Mouse (Mus musculus) midbrain, embryonic 13.5 days (tissue): Measurements from ENCODE around the gene Slc39a7. TPM values are rescaled to one million over a fixed set of nuclear protein-coding genes. Genes with fewer than 3 reads are reported as not detected.
A peak's percentile ranks its signal among the peaks of the same experiment; 100 is the strongest.

Experiments used
- ATAC-seq: fragments of 200-750 bp; cut with Nextera tagmentation; 2 replicates; pipeline ENCODE4 v1.8.0; 2017; ENCODE audit warnings: mild to moderate bottlenecking, moderate TSS enrichment, moderate library complexity
- H3K27ac ChIP-seq: fragments of 300-500 bp; sonication (generic); 2 replicates; pipeline ENCODE4 v1.5.1; 2015; ENCODE audit warnings: inconsistent platforms, mild to moderate bottlenecking, moderate library complexity
- H3K27me3 ChIP-seq: fragments of 300-500 bp; sonication (generic); 2 replicates; pipeline ENCODE4 v1.6.1; 2015; ENCODE audit warnings: mild to moderate bottlenecking, inconsistent platforms
- H3K36me3 ChIP-seq: fragments of 300-500 bp; sonication (generic); 2 replicates; pipeline ENCODE4 v1.6.1; 2015; ENCODE audit warnings: mild to moderate bottlenecking, inconsistent platforms
- H3K4me1 ChIP-seq: fragments of 300-500 bp; sonication (generic); replicated peaks from 2 replicates; pipeline ENCODE4 v1.6.1; 2015; ENCODE audit warnings: inconsistent platforms
- H3K4me2 ChIP-seq: fragments of 300-500 bp; sonication (generic); replicated peaks from 2 replicates; pipeline ENCODE4 v1.6.1; 2015; ENCODE audit warnings: moderate library complexity, mild to moderate bottlenecking, inconsistent platforms
- H3K4me3 ChIP-seq: fragments of 300-500 bp; sonication (generic); replicated peaks from 2 replicates; pipeline ENCODE4 v1.5.1; 2015; ENCODE audit warnings: mild to moderate bottlenecking, inconsistent platforms
- H3K9ac ChIP-seq: fragments of 300-500 bp; sonication (generic); replicated peaks from 2 replicates; pipeline ENCODE4 v1.6.1; 2015; ENCODE audit warnings: mild to moderate bottlenecking, inconsistent platforms
- H3K9me3 ChIP-seq: fragments of 300-500 bp; sonication (generic); 2 replicates; pipeline ENCODE4 v1.6.1; 2016; ENCODE audit warnings: mild to moderate bottlenecking, inconsistent platforms
- WGBS: fragments of 180-500 bp; shearing (Covaris S2); methylation state at CpG from one replicate; pipeline ENCODE4 v1.1.7; 2015; 5-methylcytosine and 5-hydroxymethylcytosine counted together
- polyA plus RNA-seq: library from polyadenylated mRNA; unstranded; fragments of >200 nt; fragmentation: Nextera tagmentation; extraction: Ambion mirVana; gene quantifications from 2 replicates; pipeline ENCODE4 v1.2.1, GENCODE M21; 2015

The Slc39a7 gene
- polyA plus RNA-seq, result 176 and 180 TPM in 2 replicates

GRCm38 (mm10) chr17:34031465-34032173 is at the start of gene Slc39a7, which contains the start of gene Rxrb:
Gene Slc39a7 (minus strand): TSS chr17:34031682.
Gene Rxrb (plus strand): TSS chr17:34031812.
- Histone ChIP-seq H3K36me3 (peaks cover 50% of the 10 kb centered on the region), H3K27ac (peak within 1 kb of the TSS; percentile 98), H3K9me3 (no peaks in the 10 kb centered on the region), H3K4me1 (peaks cover 61% of the 10 kb centered on the region), H3K4me2 (peak within 1 kb of the TSS; percentile 100), H3K27me3 (no peaks in the 10 kb centered on the region), H3K9ac (peak within 1 kb of the TSS; percentile 96), H3K4me3 (peak within 1 kb of the TSS; percentile 90)
- WGBS, result under 1% methylated on average over 66 of the region's 88 CpGs
- ATAC-seq, result peak; percentile 76

GRCm38 (mm10) chr17:34079621-34080020 is 48.1 kb upstream of the Slc39a7 start:
- ATAC-seq, result peak; percentile 89
- Histone ChIP-seq H3K4me3 (no peak overlapping the region), H3K4me2 (no peak overlapping the region)

GRCm38 (mm10) chr17:34079002-34079401 is 47.5 kb upstream of the Slc39a7 start:
- Histone ChIP-seq H3K27ac (no peak overlapping the region), H3K27me3 (peaks cover 14% of the 10 kb centered on the region), H3K9ac (no peak overlapping the region), H3K9me3 (no peaks in the 10 kb centered on the region), H3K36me3 (no peaks in the 10 kb centered on the region), H3K4me2 (no peak overlapping the region), H3K4me3 (no peak overlapping the region), H3K4me1 (peaks cover 13% of the 10 kb centered on the region)
- 93% methylated on average over 11 of the region's 11 CpGs for WGBS
- ATAC-seq, result no peak

More at GRCm38 (mm10) chr17:34079621-34080020, 48.1 kb upstream of the Slc39a7 start:
- Histone ChIP-seq H3K27ac (no peak overlapping the region), H3K4me1 (peaks cover 13% of the 10 kb centered on the region), H3K27me3 (peaks cover 14% of the 10 kb centered on the region), H3K9me3 (no peaks in the 10 kb centered on the region), H3K36me3 (no peaks in the 10 kb centered on the region), H3K9ac (no peak overlapping the region)
- 10% methylated on average over 5 of the region's 5 CpGs for WGBS

- Histone ChIP-seq H3K4me1 (peaks cover 10% of the 10 kb centered on the region), H3K27me3 (peaks cover 14% of the 10 kb centered on the region), H3K9me3 (no peaks in the 10 kb centered on the region), H3K4me3 (no peak overlapping the region), H3K4me2 (no peak overlapping the region), H3K36me3 (no peaks in the 10 kb centered on the region), H3K9ac (no peak overlapping the region), H3K27ac (no peak overlapping the region)
- whole genome bisulfite sequencing, result 63% methylated on average over 4 of the region's 4 CpGs
- ATAC-seq, result no peak
Measured at GRCm38 (mm10) chr17:34078148-34078547, 46.7 kb upstream of the Slc39a7 start.

GRCm38 (mm10) chr17:34077549-34077948 is 46.1 kb upstream of the Slc39a7 start:
- no peaks in the 10 kb centered on the region for H3K9me3 ChIP-seq
- no peak overlapping the region for H3K4me2 ChIP-seq
- ATAC-seq, result no peak
- peaks cover 14% of the 10 kb centered on the region for H3K27me3 ChIP-seq
- no peaks in the 10 kb centered on the region for H3K36me3 ChIP-seq
- H3K27ac ChIP-seq, result no peak overlapping the region
- no peak overlapping the region for H3K4me3 ChIP-seq
- no peak overlapping the region for H3K9ac ChIP-seq
- 0 out of 2 replicates have a peak, but pooled peaks cover 5% of the 10 kb centered on the region for H3K4me1 ChIP-seq
- 2% methylated on average over 9 of the region's 9 CpGs for WGBS

- ATAC-seq, result no peak
- Histone ChIP-seq H3K27me3 (peaks cover 14% of the 10 kb centered on the region), H3K4me2 (no peak overlapping the region), H3K27ac (no peak overlapping the region), H3K4me3 (no peak overlapping the region), H3K36me3 (no peaks in the 10 kb centered on the region), H3K9ac (no peak overlapping the region), H3K4me1 (0 out of 2 replicates have a peak, but pooled peaks cover 5% of the 10 kb centered on the region), H3K9me3 (no peaks in the 10 kb centered on the region)
- 42% methylated on average over 7 of the region's 7 CpGs for WGBS
Measured at GRCm38 (mm10) chr17:34075271-34075670, 43.8 kb upstream of the Slc39a7 start.

GRCm38 (mm10) chr17:34072091-34072490 is 40.6 kb upstream of the Slc39a7 start:
- Histone ChIP-seq H3K9ac (no peak overlapping the region), H3K4me3 (no peak overlapping the region), H3K27ac (no peak overlapping the region), H3K4me1 (0 out of 2 replicates have a peak, but pooled peaks cover 5% of the 10 kb centered on the region), H3K36me3 (no peaks in the 10 kb centered on the region), H3K27me3 (peaks cover 11% of the 10 kb centered on the region), H3K4me2 (no peak overlapping the region), H3K9me3 (no peaks in the 10 kb centered on the region)
- ATAC-seq, result no peak
- 83% methylated on average over 5 of the region's 5 CpGs for WGBS

GRCm38 (mm10) chr17:34068864-34069263 is 37.4 kb upstream of the Slc39a7 start:
- H3K9ac ChIP-seq, result no peak overlapping the region
- H3K9me3 ChIP-seq, result no peaks in the 10 kb centered on the region
- no peak overlapping the region for H3K4me2 ChIP-seq
- H3K4me3 ChIP-seq, result no peak overlapping the region
- H3K27ac ChIP-seq, result no peak overlapping the region
- H3K36me3 ChIP-seq, result peaks cover 11% of the 10 kb centered on the region
- H3K4me1 ChIP-seq, result no peaks in the 10 kb centered on the region
- no peak for ATAC-seq
- WGBS, result 57% methylated on average over 3 of the region's 3 CpGs
- H3K27me3 ChIP-seq, result no peaks in the 10 kb centered on the region

GRCm38 (mm10) chr17:34057224-34057623 is 25.7 kb upstream of the Slc39a7 start:
- no peak overlapping the region for H3K9ac ChIP-seq
- WGBS, result 84% methylated on average over 7 of the region's 7 CpGs
- ATAC-seq, result no peak

GRCm38 (mm10) chr17:34047404-34048050 is 16.0 kb upstream of the Slc39a7 start:
- 91% methylated on average over 5 of the region's 5 CpGs for WGBS
- ATAC-seq, result no peak
- Histone ChIP-seq H3K27me3 (no peaks in the 10 kb centered on the region), H3K9ac (no peak overlapping the region), H3K4me2 (no peak overlapping the region), H3K36me3 (peaks cover 23% of the 10 kb centered on the region), H3K4me1 (no peaks in the 10 kb centered on the region), H3K27ac (no peak overlapping the region), H3K9me3 (peaks cover 4% of the 10 kb centered on the region; the same call in 1 of the 2 replicates), H3K4me3 (no peak overlapping the region)

More at GRCm38 (mm10) chr17:34057224-34057623, 25.7 kb upstream of the Slc39a7 start:
- Histone ChIP-seq H3K9me3 (no peaks in the 10 kb centered on the region), H3K4me2 (no peak overlapping the region), H3K4me1 (no peaks in the 10 kb centered on the region), H3K36me3 (peaks cover 38% of the 10 kb centered on the region), H3K27ac (no peak overlapping the region), H3K4me3 (no peak overlapping the region), H3K27me3 (no peaks in the 10 kb centered on the region)

- 82% methylated on average over 14 of the region's 14 CpGs for WGBS
- no peak overlapping the region for H3K4me3 ChIP-seq
- no peak overlapping the region for H3K27ac ChIP-seq
- no peak overlapping the region for H3K4me2 ChIP-seq
- peaks cover 4% of the 10 kb centered on the region; the same call in 1 of the 2 replicates for H3K9me3 ChIP-seq
- H3K9ac ChIP-seq, result no peak overlapping the region
- H3K4me1 ChIP-seq, result peaks cover under 1% of the 10 kb centered on the region; the same call in 1 of the 2 replicates
- peaks cover 12% of the 10 kb centered on the region for H3K36me3 ChIP-seq
- H3K27me3 ChIP-seq, result no peaks in the 10 kb centered on the region
- ATAC-seq, result no peak
Measured at GRCm38 (mm10) chr17:34045941-34046340, 14.5 kb upstream of the Slc39a7 start.
